Mouse (Mus musculus): ENCODE data around the gene Chrnb1. TPM values are rescaled to one million over a fixed set of nuclear protein-coding genes. Genes with fewer than 3 reads are reported as not detected.

The Chrnb1 gene
- polyA plus RNA-seq, 1 experiment from 2014 or later = 5.0 TPM

DNA sequence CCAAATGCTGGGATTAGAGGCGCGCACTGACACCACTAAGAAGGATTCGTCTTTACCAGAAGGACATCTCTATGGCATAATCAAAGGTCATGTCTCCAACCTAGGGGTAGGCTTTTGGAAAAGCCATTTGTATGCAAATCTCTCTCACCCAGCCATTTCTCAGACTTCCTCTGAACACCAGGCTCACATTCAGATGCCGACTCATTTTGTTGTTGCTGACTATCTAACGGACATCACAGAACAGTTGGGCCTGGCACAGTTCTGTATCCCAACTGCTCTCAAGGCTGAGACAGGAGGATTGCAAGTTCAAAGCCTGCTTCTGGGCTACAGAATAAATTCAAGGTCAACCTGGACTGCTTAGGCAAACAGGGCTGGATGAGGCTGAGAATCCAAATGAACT lies 8.4 kb downstream of the Chrnb1 start:
- Histone ChIP-seq H3K4me1 (replicated peaks; ENCODE audit: control insufficient read depth, insufficient read depth) (no peaks in the 10 kb centered on the region), H3K27ac (replicated peaks) (no peak overlapping the region), H3K36me3 (ENCODE audit: control insufficient read depth, insufficient read depth, low read length) (no peaks in the 10 kb centered on the region), H3K4me2 (replicated peaks; ENCODE audit: low read depth) (no peak overlapping the region), H3K9ac (ENCODE audit: low read length) (no peak overlapping the region), H3K27me3 (ENCODE audit: control insufficient read depth, insufficient read depth, low read length) (no peaks in the 10 kb centered on the region), H3K4me3 (ENCODE audit: low read depth, low read length) (no peak overlapping the region), H3K9me3 (ENCODE audit: control insufficient read depth, low read length) (no peaks in the 10 kb centered on the region)
- TF ChIP-seq EP300 (optimal IDR thresholded peaks at IDR 0.05) (no peak), CTCF (IDR thresholded peaks at IDR 0.05; ENCODE audit: low read depth) (no peak)
- DNase-seq (ENCODE audit: low spot score) (no peak), ATAC-seq (ENCODE audit: low FRiP score, low TSS enrichment) (no peak)
- WGBS = 93% methylated on average over 5 of the region's 5 CpGs

DNA sequence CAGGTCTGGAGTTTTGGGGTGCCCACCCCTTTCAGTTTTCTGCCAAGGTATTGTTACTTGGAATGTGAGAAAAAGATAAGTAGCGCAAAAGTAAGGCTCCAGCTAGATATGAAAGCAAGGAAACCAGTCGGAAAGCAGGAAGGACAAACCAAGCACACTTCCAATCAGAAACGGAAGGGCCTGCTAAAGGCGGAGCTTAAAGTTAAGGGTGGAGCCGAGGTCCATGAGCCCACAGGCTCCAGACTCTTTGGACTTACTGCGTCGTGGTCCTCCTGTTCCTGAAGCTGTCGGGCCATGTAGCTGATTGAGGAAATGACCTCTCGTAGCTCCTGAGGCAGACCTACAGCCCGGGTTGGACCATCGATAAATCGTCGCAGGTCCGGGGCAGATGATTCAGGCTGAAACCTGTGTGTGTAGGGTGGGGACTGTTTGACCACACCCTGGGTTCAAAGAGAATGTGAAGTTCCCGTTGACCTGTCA lies 10.9 kb downstream of the Chrnb1 start:
- TF ChIP-seq CTCF (IDR thresholded peaks at IDR 0.05; ENCODE audit: low read depth) = no peak
- no peak for TF ChIP-seq EP300 (optimal IDR thresholded peaks at IDR 0.05)
- DNase-seq (ENCODE audit: low spot score) (peak; percentile 69), ATAC-seq (ENCODE audit: low FRiP score, low TSS enrichment) (peak; percentile 90)
- H3K4me2 ChIP-seq (replicated peaks; ENCODE audit: low read depth) = peak overlapping the region; percentile 48
- H3K4me3 ChIP-seq (ENCODE audit: low read depth, low read length) = peak overlapping the region; percentile 22
- H3K4me1 ChIP-seq (replicated peaks; ENCODE audit: control insufficient read depth, insufficient read depth) = no peaks in the 10 kb centered on the region
- peak overlapping the region; percentile 50; the same call in 1 of the 2 replicates for H3K27ac ChIP-seq (replicated peaks)
- WGBS = 18% methylated on average over 15 of the region's 15 CpGs
- no peaks in the 10 kb centered on the region for H3K36me3 ChIP-seq (ENCODE audit: control insufficient read depth, insufficient read depth, low read length)
- peak overlapping the region; percentile 51; the same call in 1 of the 2 replicates for H3K9ac ChIP-seq (ENCODE audit: low read length)
- H3K27me3 ChIP-seq (ENCODE audit: control insufficient read depth, insufficient read depth, low read length) = no peaks in the 10 kb centered on the region
- H3K9me3 ChIP-seq (ENCODE audit: control insufficient read depth, low read length) = no peaks in the 10 kb centered on the region

DNA sequence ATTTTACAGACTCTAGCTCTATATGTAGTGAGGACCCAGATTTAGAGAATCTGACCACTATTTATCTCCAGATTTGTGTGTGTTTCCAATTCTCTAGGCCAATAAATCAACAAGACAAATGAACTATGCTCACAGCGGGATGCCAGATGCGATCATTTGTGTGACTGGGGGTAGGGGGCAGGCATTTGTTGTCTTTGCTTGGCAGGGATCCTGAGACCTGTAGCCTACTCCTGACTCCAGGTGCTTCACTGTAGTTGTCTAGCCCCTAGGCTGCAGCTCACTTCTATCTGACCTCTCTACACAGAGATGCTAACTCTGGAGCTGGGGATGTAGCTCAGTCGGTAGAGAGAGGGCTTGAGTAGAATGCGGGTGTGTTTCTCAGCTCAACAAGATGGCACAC lies 13.9 kb downstream of the Chrnb1 start:
- WGBS = 37% methylated on average over 4 of the region's 4 CpGs
- no peak for ATAC-seq (ENCODE audit: low FRiP score, low TSS enrichment)
- no peak for DNase-seq (ENCODE audit: low spot score)
- Histone ChIP-seq H3K36me3 (ENCODE audit: control insufficient read depth, insufficient read depth, low read length) (no peaks in the 10 kb centered on the region), H3K4me3 (ENCODE audit: low read depth, low read length) (no peak overlapping the region), H3K27me3 (ENCODE audit: control insufficient read depth, insufficient read depth, low read length) (no peaks in the 10 kb centered on the region), H3K9me3 (ENCODE audit: control insufficient read depth, low read length) (no peaks in the 10 kb centered on the region), H3K9ac (ENCODE audit: low read length) (no peak overlapping the region), H3K4me1 (replicated peaks; ENCODE audit: control insufficient read depth, insufficient read depth) (no peaks in the 10 kb centered on the region), H3K4me2 (replicated peaks; ENCODE audit: low read depth) (no peak overlapping the region), H3K27ac (replicated peaks) (no peak overlapping the region)
- TF ChIP-seq EP300 (optimal IDR thresholded peaks at IDR 0.05) (no peak), CTCF (IDR thresholded peaks at IDR 0.05; ENCODE audit: low read depth) (no peak)

DNA sequence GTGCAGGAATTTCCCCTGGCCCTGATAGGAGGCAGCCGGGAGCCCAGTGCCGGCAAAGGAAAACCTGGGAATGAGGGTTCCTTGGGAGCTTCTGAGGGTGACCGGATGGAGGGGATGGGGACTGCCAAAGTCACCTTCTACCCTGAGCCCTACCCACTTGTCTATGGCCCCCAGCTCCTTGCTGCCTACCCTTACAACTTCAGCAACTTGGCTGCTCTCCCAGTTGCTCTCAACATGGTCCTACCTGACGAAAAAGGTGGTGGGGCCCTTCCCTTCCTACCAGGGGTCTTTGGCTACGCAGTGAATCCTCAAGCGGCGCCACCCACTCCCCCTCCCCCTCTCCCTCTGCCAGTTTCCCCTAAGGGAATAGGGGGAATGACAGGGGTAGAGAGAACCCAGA lies 16.8 kb downstream of the Chrnb1 start:
- 56% methylated on average over 7 of the region's 7 CpGs for WGBS
- Histone ChIP-seq H3K4me2 (replicated peaks; ENCODE audit: low read depth) (no peak overlapping the region), H3K9ac (ENCODE audit: low read length) (no peak overlapping the region), H3K4me3 (ENCODE audit: low read depth, low read length) (no peak overlapping the region), H3K4me1 (replicated peaks; ENCODE audit: control insufficient read depth, insufficient read depth) (no peaks in the 10 kb centered on the region), H3K9me3 (ENCODE audit: control insufficient read depth, low read length) (no peaks in the 10 kb centered on the region), H3K27me3 (ENCODE audit: control insufficient read depth, insufficient read depth, low read length) (no peaks in the 10 kb centered on the region), H3K36me3 (ENCODE audit: control insufficient read depth, insufficient read depth, low read length) (no peaks in the 10 kb centered on the region; the same call in 1 of the 2 replicates), H3K27ac (replicated peaks) (no peak overlapping the region)
- no peak for DNase-seq (ENCODE audit: low spot score)
- no peak for ATAC-seq (ENCODE audit: low FRiP score, low TSS enrichment)
- no peak for TF ChIP-seq EP300 (optimal IDR thresholded peaks at IDR 0.05)
- TF ChIP-seq CTCF (IDR thresholded peaks at IDR 0.05; ENCODE audit: low read depth) = no peak

DNA sequence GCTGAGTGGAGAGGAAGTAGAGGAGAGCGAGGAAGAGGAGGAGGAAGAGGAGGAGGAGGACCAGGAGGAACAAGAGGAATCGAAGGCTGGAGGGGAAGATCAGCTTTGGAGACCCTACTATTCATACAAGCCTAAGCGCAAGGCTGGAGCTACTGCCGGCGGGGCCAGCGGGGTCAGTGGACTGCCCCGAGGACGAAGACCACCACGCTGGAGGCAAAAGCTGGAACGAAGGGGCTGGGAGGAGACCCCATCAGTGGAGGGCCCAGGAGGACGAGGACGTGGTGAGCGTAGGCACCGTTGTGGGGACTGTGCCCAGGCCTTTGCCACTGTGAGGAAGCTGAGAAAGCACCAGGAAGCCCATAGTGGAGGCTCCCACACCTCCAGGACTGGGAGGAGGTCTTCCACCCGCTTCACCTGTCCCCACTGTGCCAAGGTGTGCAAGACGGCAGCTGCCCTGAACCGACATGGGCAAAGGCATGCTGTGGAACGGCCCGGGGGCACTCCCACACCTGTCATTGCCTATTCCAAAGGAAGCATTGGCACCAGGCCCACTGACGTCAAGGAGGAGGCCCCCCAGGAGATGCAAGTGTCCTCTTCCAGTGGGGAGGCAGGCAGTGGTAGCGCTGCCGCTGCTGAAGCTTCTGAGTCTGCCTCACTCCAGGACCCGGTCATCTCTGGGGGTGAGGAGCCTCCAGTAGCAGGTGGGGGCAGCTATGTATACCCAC lies 17.3 kb downstream of the Chrnb1 start:
- WGBS = 70% methylated on average over 23 of the region's 23 CpGs
- Histone ChIP-seq H3K4me1 (replicated peaks; ENCODE audit: control insufficient read depth, insufficient read depth) (no peaks in the 10 kb centered on the region), H3K36me3 (ENCODE audit: control insufficient read depth, insufficient read depth, low read length) (no peaks in the 10 kb centered on the region; the same call in 1 of the 2 replicates), H3K27me3 (ENCODE audit: control insufficient read depth, insufficient read depth, low read length) (no peaks in the 10 kb centered on the region), H3K9ac (ENCODE audit: low read length) (no peak overlapping the region), H3K27ac (replicated peaks) (no peak overlapping the region), H3K4me2 (replicated peaks; ENCODE audit: low read depth) (no peak overlapping the region), H3K4me3 (ENCODE audit: low read depth, low read length) (no peak overlapping the region), H3K9me3 (ENCODE audit: control insufficient read depth, low read length) (no peaks in the 10 kb centered on the region)
- ATAC-seq (ENCODE audit: low FRiP score, low TSS enrichment) (peak; percentile 9; the same call in 1 of the 2 replicates), DNase-seq (ENCODE audit: low spot score) (no peak)
- TF ChIP-seq CTCF (IDR thresholded peaks at IDR 0.05; ENCODE audit: low read depth) (no peak), EP300 (optimal IDR thresholded peaks at IDR 0.05) (no peak)

Measured in stomach, postnatal 0 days (tissue).